Mouse (Mus musculus) lung, embryonic 14.5 days (tissue): ENCODE data around the gene Klf15. TPM values are rescaled to one million over a fixed set of nuclear protein-coding genes. Genes with fewer than 3 reads are reported as not detected.

Experiments
- ATAC-seq: fragments of 200-750 bp; cut with Nextera tagmentation; 2 replicates; pipeline ENCODE4 v1.8.0; 2017; ENCODE audit warnings: mild to moderate bottlenecking, moderate TSS enrichment, moderate library complexity; ENCODE audit not compliant: insufficient read depth
- DNase-seq: peaks from one replicate; pipeline ENCODE4 v3.0.0-alpha.2; 2015
- H3K27ac ChIP-seq: fragments of 300-500 bp; sonication (generic); 2 replicates; pipeline ENCODE4 v1.5.1; 2014; ENCODE audit warnings: low read depth, mild to moderate bottlenecking, moderate library complexity
- H3K27me3 ChIP-seq: fragments of 300-500 bp; sonication (generic); 2 replicates; pipeline ENCODE4 v1.6.1; 2014; ENCODE audit warnings: low read length, control low read depth; ENCODE audit not compliant: insufficient read depth
- H3K36me3 ChIP-seq: fragments of 300-500 bp; sonication (generic); 2 replicates; pipeline ENCODE4 v1.6.1; 2014; ENCODE audit warnings: control low read depth; ENCODE audit not compliant: insufficient read depth
- H3K4me1 ChIP-seq: fragments of 300-500 bp; sonication (generic); 2 replicates; pipeline ENCODE4 v1.6.1; 2014; ENCODE audit warnings: antibody characterized with exemption, control low read depth; ENCODE audit not compliant: insufficient read depth
- H3K4me2 ChIP-seq: fragments of 300-500 bp; sonication (generic); 2 replicates; pipeline ENCODE4 v1.6.1; 2014; ENCODE audit warnings: mild to moderate bottlenecking
- H3K4me3 ChIP-seq: fragments of 300-500 bp; sonication (generic); 2 replicates; pipeline ENCODE4 v1.5.1; 2014; ENCODE audit warnings: low read depth, low read length
- H3K9ac ChIP-seq: fragments of 300-500 bp; sonication (generic); 2 replicates; pipeline ENCODE4 v1.6.1; 2014
- H3K9me3 ChIP-seq: fragments of 300-500 bp; sonication (generic); 2 replicates; pipeline ENCODE4 v1.6.1; 2016; ENCODE audit warnings: low read depth, low read length, control low read depth
- CTCF ChIP-seq: IDR thresholded peaks from 2 replicates; pipeline ENCODE4 v1.5.1; 2016; ENCODE audit warnings: antibody characterized with exemption, low read depth
- WGBS: fragments of 180-500 bp; shearing (Covaris S2); extraction: QIAGEN DNeasy Blood & Tissue Kit; methylation state at CpG from one replicate; pipeline ENCODE4 v1.1.7; 2014; 5-methylcytosine and 5-hydroxymethylcytosine counted together
- polyA plus RNA-seq: library from polyadenylated mRNA; unstranded; fragments of >200 nt; fragmentation: Nextera tagmentation; extraction: Ambion mirVana; gene quantifications from 2 replicates; pipeline ENCODE4 v1.2.1, GENCODE M21; 2014

The Klf15 gene
- polyA plus RNA-seq, 1 experiment from 2014 or later = 8.1 TPM

GRCm38 (mm10) chr6:90451512-90451911 lies 10.9 kb upstream of the Klf15 start:
- H3K27ac ChIP-seq = no peak overlapping the region
- WGBS = 82% methylated on average over 5 of the region's 5 CpGs
- no peaks in the 10 kb centered on the region for H3K36me3 ChIP-seq
- no peaks in the 10 kb centered on the region for H3K27me3 ChIP-seq
- no peaks in the 10 kb centered on the region for H3K4me1 ChIP-seq
- no peak for TF ChIP-seq CTCF
- H3K4me3 ChIP-seq = no peak overlapping the region
- ATAC-seq = no peak
- no peaks in the 10 kb centered on the region for H3K9me3 ChIP-seq
- no peak overlapping the region for H3K9ac ChIP-seq
- H3K4me2 ChIP-seq = no peak overlapping the region
- DNase-seq = no peak

DNA sequence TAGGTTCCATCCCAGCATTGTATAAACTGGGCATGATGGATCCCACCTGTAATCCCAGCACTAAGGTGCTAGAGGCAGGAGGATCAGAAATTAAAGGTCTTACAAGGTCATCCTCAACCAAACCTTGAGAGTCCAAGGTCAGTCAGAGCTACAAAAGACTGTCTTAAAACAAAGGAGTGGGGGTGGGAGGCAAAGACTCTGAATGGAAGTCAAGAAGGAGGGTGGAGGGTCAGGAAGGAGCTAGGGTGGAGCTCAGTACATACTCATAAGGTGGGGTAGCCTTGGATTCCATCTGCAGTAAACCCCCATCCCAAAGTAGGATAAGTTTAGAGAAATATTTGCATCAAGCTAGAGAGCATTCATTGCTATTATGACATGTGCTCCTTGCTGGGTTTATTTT lies 9.8 kb upstream of the Klf15 start:
- Histone ChIP-seq H3K9ac (no peak overlapping the region), H3K36me3 (no peaks in the 10 kb centered on the region), H3K27ac (no peak overlapping the region), H3K9me3 (no peaks in the 10 kb centered on the region), H3K4me3 (no peak overlapping the region), H3K27me3 (no peaks in the 10 kb centered on the region), H3K4me2 (no peak overlapping the region), H3K4me1 (no peaks in the 10 kb centered on the region)
- ATAC-seq = no peak
- no peak for DNase-seq
- no peak for TF ChIP-seq CTCF

- no peaks in the 10 kb centered on the region for H3K4me1 ChIP-seq
- ATAC-seq (no peak), DNase-seq (no peak)
- no peak overlapping the region for H3K4me3 ChIP-seq
- H3K36me3 ChIP-seq = no peaks in the 10 kb centered on the region
- TF ChIP-seq CTCF = no peak
- no peak overlapping the region for H3K9ac ChIP-seq
- H3K4me2 ChIP-seq = no peak overlapping the region
- 81% methylated on average over 5 of the region's 5 CpGs for WGBS
- H3K27me3 ChIP-seq = no peaks in the 10 kb centered on the region
- H3K9me3 ChIP-seq = no peaks in the 10 kb centered on the region
- no peak overlapping the region for H3K27ac ChIP-seq
Measured at GRCm38 (mm10) chr6:90453751-90454150, 8.6 kb upstream of the Klf15 start.

GRCm38 (mm10) chr6:90457421-90457820 lies 5.0 kb upstream of the Klf15 start:
- no peak for TF ChIP-seq CTCF
- no peak overlapping the region for H3K27ac ChIP-seq
- no peak for ATAC-seq
- H3K9ac ChIP-seq = no peak overlapping the region
- no peak overlapping the region for H3K4me2 ChIP-seq
- no peak overlapping the region for H3K4me3 ChIP-seq
- no peaks in the 10 kb centered on the region for H3K9me3 ChIP-seq
- H3K4me1 ChIP-seq = no peaks in the 10 kb centered on the region
- DNase-seq = no peak
- WGBS = 65% methylated on average over 2 of the region's 2 CpGs
- peaks cover 18% of the 10 kb centered on the region for H3K27me3 ChIP-seq
- H3K36me3 ChIP-seq = no peaks in the 10 kb centered on the region

- 38% methylated on average over 2 of the region's 2 CpGs for WGBS
- no peak overlapping the region for H3K27ac ChIP-seq
- ATAC-seq (no peak), DNase-seq (no peak)
- H3K4me1 ChIP-seq = peaks cover 6% of the 10 kb centered on the region; the same call in 1 of the 2 replicates
- no peaks in the 10 kb centered on the region for H3K36me3 ChIP-seq
- TF ChIP-seq CTCF = no peak
- H3K9ac ChIP-seq = no peak overlapping the region
- H3K4me2 ChIP-seq = no peak overlapping the region
- H3K27me3 ChIP-seq = peaks cover 18% of the 10 kb centered on the region
- no peak overlapping the region for H3K4me3 ChIP-seq
- H3K9me3 ChIP-seq = no peaks in the 10 kb centered on the region
Measured at GRCm38 (mm10) chr6:90461181-90461580, 1.2 kb upstream of the Klf15 start.

DNA sequence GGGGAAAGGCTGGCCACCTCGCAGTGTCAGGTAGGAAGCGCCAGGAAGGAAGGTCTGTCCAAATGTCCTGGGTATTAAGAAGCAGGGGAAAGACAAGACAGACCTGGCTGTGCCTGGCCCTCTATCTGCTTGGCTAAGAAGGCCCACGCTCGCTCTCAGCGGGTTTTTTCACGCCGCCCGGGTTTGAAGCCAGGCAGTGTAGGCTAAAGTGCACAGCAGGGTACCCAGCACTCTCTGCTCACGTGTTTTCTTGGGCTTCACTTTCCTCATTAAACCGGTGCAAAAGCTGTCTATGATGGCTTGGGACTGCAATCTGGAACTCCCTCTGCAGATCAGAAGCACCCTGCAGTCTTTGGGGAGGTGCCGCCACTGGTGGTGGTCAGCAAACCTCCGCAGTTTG lies 605 bp upstream of the Klf15 start:
- Histone ChIP-seq H3K4me3 (peak overlapping the region; percentile 67), H3K4me1 (peaks cover 6% of the 10 kb centered on the region; the same call in 1 of the 2 replicates), H3K9ac (peak overlapping the region; percentile 65; the same call in 1 of the 2 replicates), H3K27ac (no peak overlapping the region), H3K36me3 (no peaks in the 10 kb centered on the region), H3K27me3 (peaks cover 18% of the 10 kb centered on the region), H3K9me3 (no peaks in the 10 kb centered on the region), H3K4me2 (peak overlapping the region; percentile 100)
- ATAC-seq = peak; percentile 1; the same call in 1 of the 2 replicates
- DNase-seq = no peak
- no peak for TF ChIP-seq CTCF
- WGBS = 16% methylated on average over 12 of the region's 12 CpGs

DNA sequence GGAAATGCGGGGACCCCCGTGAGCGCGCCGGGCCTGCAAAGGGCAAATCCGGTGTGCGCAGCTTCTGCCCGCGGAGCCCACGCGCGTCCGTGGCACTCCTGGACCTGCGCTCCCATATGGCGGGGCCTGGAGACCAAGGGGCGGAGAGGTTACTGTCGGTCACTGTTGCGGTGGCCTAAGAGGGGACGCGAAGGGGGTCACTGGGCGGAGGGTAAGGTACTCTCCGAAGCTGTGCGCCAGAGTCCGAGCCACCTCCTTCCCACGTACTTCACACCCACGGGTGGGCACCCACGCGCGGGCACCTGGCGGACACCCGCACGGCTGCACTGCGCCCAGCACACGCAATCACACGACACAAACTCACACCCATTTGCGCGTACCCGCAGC lies 458 bp downstream of the Klf15 start:
- no peaks in the 10 kb centered on the region for H3K9me3 ChIP-seq
- ATAC-seq (peak; percentile 48), DNase-seq (peak; percentile 34)
- peaks cover 18% of the 10 kb centered on the region for H3K27me3 ChIP-seq
- H3K4me3 ChIP-seq = peak overlapping the region; percentile 67
- no peak for TF ChIP-seq CTCF
- WGBS = under 1% methylated on average over 38 of the region's 38 CpGs
- peak overlapping the region; percentile 54; the same call in 1 of the 2 replicates for H3K27ac ChIP-seq
- peaks cover 5% of the 10 kb centered on the region; the same call in 1 of the 2 replicates for H3K36me3 ChIP-seq
- H3K9ac ChIP-seq = peak overlapping the region; percentile 65
- H3K4me1 ChIP-seq = peaks cover 6% of the 10 kb centered on the region; the same call in 1 of the 2 replicates
- peak overlapping the region; percentile 100 for H3K4me2 ChIP-seq
